Mouse (Mus musculus) liver, embryonic 16.5 days (tissue): Measurements from ENCODE around the gene Gbf1. TPM values are rescaled to one million over a fixed set of nuclear protein-coding genes. Genes with fewer than 3 reads are reported as not detected.

Experiments
- ATAC-seq: fragments of 200-750 bp; cut with Nextera tagmentation; 2 replicates; pipeline ENCODE4 v1.8.0; 2017; ENCODE audit warnings: low read depth, mild to moderate bottlenecking, moderate number of reproducible peaks, moderate library complexity
- H3K27ac ChIP-seq: fragments of 300-500 bp; sonication (generic); 2 replicates; pipeline ENCODE4 v1.5.1; 2014; ENCODE audit warnings: mild to moderate bottlenecking, low read length
- H3K27me3 ChIP-seq: fragments of 300-500 bp; sonication (generic); 2 replicates; pipeline ENCODE4 v1.6.1; 2014; ENCODE audit warnings: low read depth, low read length, mixed read lengths; ENCODE audit not compliant: control insufficient read depth, insufficient read depth
- H3K36me3 ChIP-seq: fragments of 300-500 bp; sonication (generic); 2 replicates; pipeline ENCODE4 v1.6.1; 2014; ENCODE audit warnings: mild to moderate bottlenecking; ENCODE audit not compliant: control insufficient read depth, insufficient read depth
- H3K4me1 ChIP-seq: fragments of 300-500 bp; sonication (generic); 2 replicates; pipeline ENCODE4 v1.6.1; 2014; ENCODE audit warnings: low read depth, low read length, mixed read lengths; ENCODE audit not compliant: control insufficient read depth
- H3K4me2 ChIP-seq: fragments of 300-500 bp; sonication (generic); 2 replicates; pipeline ENCODE4 v1.6.1; 2014; ENCODE audit warnings: low read depth, low read length, mixed read lengths
- H3K4me3 ChIP-seq: fragments of 300-500 bp; sonication (generic); 2 replicates; pipeline ENCODE4 v1.5.1; 2014; ENCODE audit warnings: low read depth, mild to moderate bottlenecking, low read length
- H3K9ac ChIP-seq: fragments of 300-500 bp; sonication (generic); 2 replicates; pipeline ENCODE4 v1.6.1; 2014; ENCODE audit warnings: low read depth, low read length
- H3K9me3 ChIP-seq: fragments of 300-500 bp; sonication (generic); replicated peaks from 2 replicates; pipeline ENCODE4 v1.6.1; 2016; ENCODE audit warnings: low read length; ENCODE audit not compliant: control insufficient read depth
- WGBS: fragments of 180-500 bp; shearing (Covaris S2); extraction: QIAGEN DNeasy Blood & Tissue Kit; methylation state at CpG from one replicate; pipeline ENCODE4 v1.1.7; 2014; ENCODE audit not compliant: insufficient replicate concordance; 5-methylcytosine and 5-hydroxymethylcytosine counted together
- polyA plus RNA-seq: library from polyadenylated mRNA; unstranded; fragments of >200 nt; fragmentation: Nextera tagmentation; extraction: Ambion mirVana; gene quantifications from 2 replicates; pipeline ENCODE4 v1.2.1, GENCODE M21; 2015

Gbf1 gene
- polyA plus RNA-seq, 1 experiment from 2014 or later: 14.8 TPM

GRCm38 (mm10) chr19:46328081-46329030 lies 176.0 kb downstream of the Gbf1 start, which contains the start of gene Fbxl15:
Fbxl15 (plus strand) TSS chr19:46328184.
- H3K9me3 ChIP-seq: no peaks in the 10 kb centered on the region
- peaks cover 33% of the 10 kb centered on the region for H3K4me1 ChIP-seq
- H3K27ac ChIP-seq: peak within 1 kb of the TSS; percentile 83
- peak within 1 kb of the TSS; percentile 100 for H3K4me2 ChIP-seq
- WGBS: under 1% methylated on average over 81 of the region's 81 CpGs
- 0 out of 2 replicates have a peak, but pooled peaks cover 3% of the 10 kb centered on the region for H3K36me3 ChIP-seq
- H3K9ac ChIP-seq: peak within 1 kb of the TSS; percentile 68
- peak within 1 kb of the TSS; percentile 69 for H3K4me3 ChIP-seq
- ATAC-seq: peak; percentile 88
- peaks cover 43% of the 10 kb centered on the region for H3K27me3 ChIP-seq

GRCm38 (mm10) chr19:46329031-46329641 lies 176.8 kb downstream of the Gbf1 start:
- ATAC-seq: no peak
- H3K27me3 ChIP-seq: peaks cover 35% of the 10 kb centered on the region
- 0 out of 2 replicates have a peak, but pooled peaks cover 3% of the 10 kb centered on the region for H3K36me3 ChIP-seq
- H3K4me3 ChIP-seq: peak overlapping the region; percentile 69
- 3% methylated on average over 54 of the region's 54 CpGs for WGBS
- peak overlapping the region; percentile 100 for H3K4me2 ChIP-seq
- no peaks in the 10 kb centered on the region for H3K9me3 ChIP-seq
- peak overlapping the region; percentile 83 for H3K27ac ChIP-seq
- H3K9ac ChIP-seq: peak overlapping the region; percentile 68
- peaks cover 33% of the 10 kb centered on the region for H3K4me1 ChIP-seq

GRCm38 (mm10) chr19:46329951-46330350 lies 177.6 kb downstream of the Gbf1 start:
- Histone ChIP-seq H3K27ac (no peak overlapping the region), H3K9me3 (no peaks in the 10 kb centered on the region), H3K4me3 (peak overlapping the region; percentile 69), H3K9ac (no peak overlapping the region), H3K4me2 (peak overlapping the region; percentile 100), H3K36me3 (0 out of 2 replicates have a peak, but pooled peaks cover 3% of the 10 kb centered on the region), H3K4me1 (peaks cover 33% of the 10 kb centered on the region), H3K27me3 (peaks cover 27% of the 10 kb centered on the region)
- peak; percentile 40 for ATAC-seq
- 5% methylated on average over 16 of the region's 16 CpGs for WGBS

GRCm38 (mm10) chr19:46330696-46331095 lies 178.4 kb downstream of the Gbf1 start:
- 89% methylated on average over 12 of the region's 12 CpGs for WGBS
- Histone ChIP-seq H3K4me2 (no peak overlapping the region), H3K36me3 (0 out of 2 replicates have a peak, but pooled peaks cover 3% of the 10 kb centered on the region), H3K4me1 (peaks cover 33% of the 10 kb centered on the region), H3K9ac (no peak overlapping the region), H3K27ac (no peak overlapping the region), H3K9me3 (no peaks in the 10 kb centered on the region), H3K4me3 (no peak overlapping the region), H3K27me3 (peaks cover 20% of the 10 kb centered on the region)
- no peak for ATAC-seq

GRCm38 (mm10) chr19:46331326-46331725 lies 179.0 kb downstream of the Gbf1 start:
- Histone ChIP-seq H3K4me2 (no peak overlapping the region), H3K27me3 (peaks cover 13% of the 10 kb centered on the region), H3K27ac (no peak overlapping the region), H3K9ac (no peak overlapping the region), H3K36me3 (0 out of 2 replicates have a peak, but pooled peaks cover 3% of the 10 kb centered on the region), H3K9me3 (no peaks in the 10 kb centered on the region), H3K4me1 (peaks cover 33% of the 10 kb centered on the region), H3K4me3 (no peak overlapping the region)
- WGBS: 82% methylated on average over 14 of the region's 14 CpGs
- ATAC-seq: no peak

- ATAC-seq: no peak
- H3K4me1 ChIP-seq: peaks cover 31% of the 10 kb centered on the region
- no peak overlapping the region for H3K4me3 ChIP-seq
- H3K4me2 ChIP-seq: no peak overlapping the region
- WGBS: 73% methylated on average over 3 of the region's 3 CpGs
- H3K27ac ChIP-seq: no peak overlapping the region
- peaks cover 7% of the 10 kb centered on the region for H3K27me3 ChIP-seq
- H3K36me3 ChIP-seq: 0 out of 2 replicates have a peak, but pooled peaks cover 3% of the 10 kb centered on the region
- no peaks in the 10 kb centered on the region for H3K9me3 ChIP-seq
- no peak overlapping the region for H3K9ac ChIP-seq
These were observed 179.6 kb downstream of the Gbf1 start for GRCm38 (mm10) chr19:46331936-46332335.

- Histone ChIP-seq H3K9ac (no peak overlapping the region), H3K4me1 (peaks cover 27% of the 10 kb centered on the region), H3K36me3 (0 out of 2 replicates have a peak, but pooled peaks cover 3% of the 10 kb centered on the region), H3K4me3 (no peak overlapping the region), H3K27ac (no peak overlapping the region), H3K4me2 (no peak overlapping the region), H3K27me3 (no peaks in the 10 kb centered on the region), H3K9me3 (no peaks in the 10 kb centered on the region)
- ATAC-seq: no peak
- 67% methylated on average over 7 of the region's 7 CpGs for WGBS
These were observed 180.5 kb downstream of the Gbf1 start for GRCm38 (mm10) chr19:46332721-46333339.

GRCm38 (mm10) chr19:46333906-46334305 lies 181.6 kb downstream of the Gbf1 start:
- WGBS: 73% methylated on average over 3 of the region's 3 CpGs
- H3K4me1 ChIP-seq: peaks cover 30% of the 10 kb centered on the region

More at GRCm38 (mm10) chr19:46333906-46334305, 181.6 kb downstream of the Gbf1 start:
- Histone ChIP-seq H3K9me3 (no peaks in the 10 kb centered on the region), H3K9ac (no peak overlapping the region), H3K4me2 (no peak overlapping the region), H3K4me3 (no peak overlapping the region), H3K27me3 (no peaks in the 10 kb centered on the region), H3K36me3 (0 out of 2 replicates have a peak, but pooled peaks cover 3% of the 10 kb centered on the region), H3K27ac (no peak overlapping the region)
- no peak for ATAC-seq
